Mouse (Mus musculus) E14TG2a.4 (cell line): ENCODE results near the gene Sfxn1.
A peak's percentile ranks its signal among the peaks of the same experiment; 100 is the strongest.

Source experiments
- H3K27me3 ChIP-seq: 2 replicates; pipeline ENCODE4 v1.6.1; 2014; ENCODE audit warnings: low read length, control low read depth; ENCODE audit not compliant: insufficient read depth
- H3K36me3 ChIP-seq: 2 replicates; pipeline ENCODE4 v1.6.1; 2014; ENCODE audit warnings: low read length, control low read depth; ENCODE audit not compliant: insufficient read depth
- H3K4me1 ChIP-seq: replicated peaks from 2 replicates; pipeline ENCODE4 v1.6.1; 2014; ENCODE audit warnings: low read depth, low read length, control low read depth
- H3K4me3 ChIP-seq: replicated peaks from 2 replicates; pipeline ENCODE4 v1.5.1; 2014; ENCODE audit warnings: mild to moderate bottlenecking, low read length
- H3K9me3 ChIP-seq: 2 replicates; pipeline ENCODE4 v1.6.1; 2014; ENCODE audit warnings: low read length, control low read depth
- CTCF ChIP-seq: conservative IDR thresholded peaks from 2 replicates; pipeline ENCODE4 v1.5.1; 2014; ENCODE audit warnings: low read length
- NANOG ChIP-seq: IDR thresholded peaks from 2 replicates; pipeline ENCODE4 v1.6.1; 2014; ENCODE audit warnings: borderline replicate concordance, low read length, mixed read lengths
- POU5F1 ChIP-seq: IDR thresholded peaks from 2 replicates; pipeline ENCODE4 v1.6.1; 2014; ENCODE audit warnings: low read length, borderline replicate concordance

Sfxn1 gene

GRCm38 (mm10) chr13:54137756-54138410 lies 66.2 kb downstream of the Sfxn1 start:
- Histone ChIP-seq H3K4me3 (no peak overlapping the region), H3K27me3 (no peaks in the 10 kb centered on the region), H3K4me1 (no peaks in the 10 kb centered on the region), H3K9me3 (peaks cover 2% of the 10 kb centered on the region; the same call in 1 of the 2 replicates), H3K36me3 (no peaks in the 10 kb centered on the region)
- TF ChIP-seq POU5F1 (no peak), CTCF (no peak), NANOG (no peak)

- TF ChIP-seq CTCF (no peak), NANOG (no peak), POU5F1 (no peak)
- H3K36me3 ChIP-seq = no peaks in the 10 kb centered on the region
- peaks cover 1% of the 10 kb centered on the region; the same call in 1 of the 2 replicates for H3K9me3 ChIP-seq
- H3K27me3 ChIP-seq = no peaks in the 10 kb centered on the region
- peaks cover 10% of the 10 kb centered on the region for H3K4me1 ChIP-seq
- no peak overlapping the region for H3K4me3 ChIP-seq
These were observed 72.1 kb downstream of the Sfxn1 start for GRCm38 (mm10) chr13:54143788-54144187.

- Histone ChIP-seq H3K4me3 (no peak overlapping the region), H3K9me3 (peaks cover 5% of the 10 kb centered on the region), H3K36me3 (no peaks in the 10 kb centered on the region), H3K4me1 (peaks cover 13% of the 10 kb centered on the region), H3K27me3 (no peaks in the 10 kb centered on the region)
- TF ChIP-seq CTCF (no peak), NANOG (no peak), POU5F1 (no peak)
These were observed 73.0 kb downstream of the Sfxn1 start for GRCm38 (mm10) chr13:54144624-54145023.

GRCm38 (mm10) chr13:54147328-54147727 lies 75.7 kb downstream of the Sfxn1 start:
- 0 out of 2 replicates have a peak, but pooled peaks cover 2% of the 10 kb centered on the region for H3K27me3 ChIP-seq
- no peak overlapping the region for H3K4me3 ChIP-seq
- peaks cover 13% of the 10 kb centered on the region for H3K4me1 ChIP-seq
- TF ChIP-seq NANOG (no peak), CTCF (peak; percentile 64)
- peaks cover 11% of the 10 kb centered on the region for H3K9me3 ChIP-seq
- no peaks in the 10 kb centered on the region for H3K36me3 ChIP-seq

GRCm38 (mm10) chr13:54152421-54152820 lies 80.8 kb downstream of the Sfxn1 start:
- H3K9me3 ChIP-seq = peaks cover 11% of the 10 kb centered on the region

GRCm38 (mm10) chr13:54152911-54153310 lies 81.2 kb downstream of the Sfxn1 start:
- no peak for TF ChIP-seq NANOG
- Histone ChIP-seq H3K36me3 (no peaks in the 10 kb centered on the region), H3K4me3 (peak overlapping the region; percentile 66), H3K4me1 (peaks cover 55% of the 10 kb centered on the region), H3K9me3 (peaks cover 11% of the 10 kb centered on the region), H3K27me3 (peaks cover 15% of the 10 kb centered on the region)

More at GRCm38 (mm10) chr13:54152421-54152820, 80.8 kb downstream of the Sfxn1 start:
- peak; percentile 42 for TF ChIP-seq CTCF
- no peak for TF ChIP-seq POU5F1
- no peak for TF ChIP-seq NANOG
- Histone ChIP-seq H3K36me3 (no peaks in the 10 kb centered on the region), H3K4me3 (peak overlapping the region; percentile 66), H3K4me1 (peaks cover 51% of the 10 kb centered on the region), H3K27me3 (peaks cover 13% of the 10 kb centered on the region)

- TF ChIP-seq POU5F1 = no peak
- no peak for TF ChIP-seq CTCF
- TF ChIP-seq NANOG = no peak
- peaks cover 62% of the 10 kb centered on the region for H3K4me1 ChIP-seq
- H3K9me3 ChIP-seq = peaks cover 10% of the 10 kb centered on the region
- H3K27me3 ChIP-seq = peaks cover 15% of the 10 kb centered on the region
- no peaks in the 10 kb centered on the region for H3K36me3 ChIP-seq
- peak overlapping the region; percentile 66 for H3K4me3 ChIP-seq
These were observed 82.1 kb downstream of the Sfxn1 start for GRCm38 (mm10) chr13:54153672-54154218.

GRCm38 (mm10) chr13:54155822-54156221 lies 84.2 kb downstream of the Sfxn1 start:
- no peaks in the 10 kb centered on the region for H3K36me3 ChIP-seq
- no peak for TF ChIP-seq CTCF
- no peak for TF ChIP-seq POU5F1
- TF ChIP-seq NANOG = no peak
- H3K4me1 ChIP-seq = peaks cover 76% of the 10 kb centered on the region
- H3K9me3 ChIP-seq = no peaks in the 10 kb centered on the region
- H3K4me3 ChIP-seq = no peak overlapping the region
- peaks cover 19% of the 10 kb centered on the region for H3K27me3 ChIP-seq
